Mouse (Mus musculus) T-helper 17 cell (primary cell): ENCODE data around the gene Runx2.

ENCODE experiments used
- in situ Hi-C, 2 experiments: fragments of 300-600 bp; cut with MboI, MseI; formaldehyde crosslinking; loops; 1 replicate in 1 of 2; 2 replicates in 1 of 2; pipeline ENCODE4 v1.15.1; 2025; ENCODE audit warnings: high pct_unique_total_duplicates in 2 of 2

Gene Runx2

DNA sequence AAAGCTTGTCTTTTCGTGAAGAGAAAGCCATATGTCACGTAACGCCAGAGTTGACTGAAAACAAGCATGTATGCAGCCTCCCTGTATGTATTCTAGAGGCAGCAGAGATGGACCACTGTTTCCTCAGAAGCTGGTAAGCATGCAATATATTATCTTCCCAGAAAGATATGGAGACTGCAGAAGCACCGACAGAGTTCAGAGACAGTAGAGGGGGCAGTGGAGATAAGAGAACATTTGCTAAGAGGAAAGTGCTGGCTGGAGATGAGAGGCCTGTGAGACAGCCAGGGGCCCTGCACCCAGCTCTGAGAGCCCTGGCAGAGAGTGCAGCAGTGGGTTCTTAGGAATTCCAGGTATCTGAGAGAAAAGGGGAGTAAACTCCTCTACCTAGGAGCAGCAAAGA is 182.3 kb downstream of the Runx2 start:
- in situ Hi-C loops: loop anchor here in 1 of 2 experiments (25.0 kb wide), 1 partner anchor 795 kb away; no protein-coding TSS in a partner anchor

DNA sequence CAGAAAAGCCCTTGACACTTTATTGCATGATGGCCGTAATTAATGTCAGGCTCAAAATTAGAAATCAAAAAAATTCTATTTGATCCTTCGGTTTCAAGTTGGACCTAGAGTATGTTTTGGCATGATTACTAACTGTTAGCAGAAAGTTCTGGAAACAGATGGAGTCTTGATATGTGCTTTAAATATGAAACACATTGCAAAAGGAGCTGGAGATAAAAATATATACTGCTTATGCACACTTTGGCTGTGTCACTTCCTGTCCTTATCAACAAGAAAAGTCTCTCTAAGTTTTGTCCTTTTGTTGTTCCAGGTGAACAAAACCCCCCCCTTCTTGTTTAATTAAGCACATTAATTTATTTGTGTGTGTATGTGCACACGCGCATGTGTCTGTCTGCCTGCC is 183.0 kb downstream of the Runx2 start:
- in situ Hi-C loops: loop anchor here in 1 of 2 experiments (25.0 kb wide), 1 partner anchor 794 kb away; no protein-coding TSS in a partner anchor

DNA sequence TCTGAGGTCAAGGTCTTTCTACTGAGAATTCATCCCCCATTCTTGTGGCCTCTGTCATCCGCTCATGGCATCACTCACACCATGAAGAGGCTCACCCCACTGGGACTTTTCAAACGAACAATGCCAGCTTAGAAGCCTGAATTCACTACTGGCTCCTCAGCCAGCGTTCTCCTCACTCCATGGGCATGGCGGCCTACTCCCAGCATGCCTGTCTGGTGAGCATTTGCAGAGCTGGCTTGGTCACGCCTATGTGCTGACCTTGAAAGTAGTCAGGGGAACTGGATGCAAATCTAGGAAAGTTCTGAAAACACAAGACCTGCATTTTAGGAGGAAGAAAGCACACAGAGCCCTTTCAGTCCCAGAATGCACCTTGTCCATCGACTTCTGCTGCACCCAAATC is 187.3 kb downstream of the Runx2 start:
- in situ Hi-C loops: loop anchor here in 1 of 2 experiments (25.0 kb wide), 1 partner anchor 790 kb away; no protein-coding TSS in a partner anchor

GRCm38 (mm10) chr17:44623707-44624106 is 190.9 kb downstream of the Runx2 start:
- in situ Hi-C loops: no loop called here

- in situ Hi-C loops: no loop called here
Observed at GRCm38 (mm10) chr17:44623271-44623670, 191.3 kb downstream of the Runx2 start.

DNA sequence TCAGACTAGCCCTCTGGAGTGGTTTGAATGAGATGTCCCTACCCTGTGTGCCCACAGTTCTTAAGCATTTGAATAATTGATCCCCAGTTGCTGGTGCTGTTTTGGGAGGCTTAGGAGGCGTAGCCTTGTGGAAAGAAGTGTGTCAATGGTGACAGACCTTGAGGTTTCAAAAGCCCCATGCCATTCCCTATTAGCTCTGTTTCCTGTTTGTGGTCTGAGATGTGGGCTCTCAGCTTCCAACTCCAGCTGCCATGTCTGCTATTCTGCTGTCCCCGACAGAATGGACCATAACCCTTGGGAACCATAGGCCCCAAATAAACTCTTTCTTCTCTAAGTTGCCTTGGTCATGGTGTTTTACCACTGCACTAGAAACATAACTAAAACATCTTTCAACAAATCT is 194.1 kb downstream of the Runx2 start:
- in situ Hi-C loops: no loop called here

GRCm38 (mm10) chr17:44618691-44619090 is 195.9 kb downstream of the Runx2 start:
- in situ Hi-C loops: no loop called here

DNA sequence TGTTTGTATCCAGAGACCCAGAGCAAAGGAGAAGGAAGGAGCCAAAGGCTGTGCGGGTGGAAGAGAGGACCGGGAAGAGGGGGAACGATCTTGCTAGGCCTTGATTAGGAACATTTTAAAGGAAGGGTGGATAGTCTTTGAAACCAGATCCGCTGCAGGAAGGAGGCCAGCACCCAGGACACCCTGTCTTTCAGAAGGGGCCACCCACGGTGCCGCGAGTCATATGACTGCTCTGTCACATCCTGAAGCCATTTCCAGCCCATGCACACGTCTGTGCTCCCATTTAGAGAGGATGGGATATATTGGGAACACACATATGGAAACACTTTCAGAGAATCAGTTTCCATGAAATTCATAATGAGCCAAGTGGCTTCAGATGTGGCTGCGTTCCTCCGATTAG is 196.4 kb downstream of the Runx2 start:
- in situ Hi-C loops: no loop called here

GRCm38 (mm10) chr17:44617741-44618140 is 196.9 kb downstream of the Runx2 start:
- in situ Hi-C loops: no loop called here

DNA sequence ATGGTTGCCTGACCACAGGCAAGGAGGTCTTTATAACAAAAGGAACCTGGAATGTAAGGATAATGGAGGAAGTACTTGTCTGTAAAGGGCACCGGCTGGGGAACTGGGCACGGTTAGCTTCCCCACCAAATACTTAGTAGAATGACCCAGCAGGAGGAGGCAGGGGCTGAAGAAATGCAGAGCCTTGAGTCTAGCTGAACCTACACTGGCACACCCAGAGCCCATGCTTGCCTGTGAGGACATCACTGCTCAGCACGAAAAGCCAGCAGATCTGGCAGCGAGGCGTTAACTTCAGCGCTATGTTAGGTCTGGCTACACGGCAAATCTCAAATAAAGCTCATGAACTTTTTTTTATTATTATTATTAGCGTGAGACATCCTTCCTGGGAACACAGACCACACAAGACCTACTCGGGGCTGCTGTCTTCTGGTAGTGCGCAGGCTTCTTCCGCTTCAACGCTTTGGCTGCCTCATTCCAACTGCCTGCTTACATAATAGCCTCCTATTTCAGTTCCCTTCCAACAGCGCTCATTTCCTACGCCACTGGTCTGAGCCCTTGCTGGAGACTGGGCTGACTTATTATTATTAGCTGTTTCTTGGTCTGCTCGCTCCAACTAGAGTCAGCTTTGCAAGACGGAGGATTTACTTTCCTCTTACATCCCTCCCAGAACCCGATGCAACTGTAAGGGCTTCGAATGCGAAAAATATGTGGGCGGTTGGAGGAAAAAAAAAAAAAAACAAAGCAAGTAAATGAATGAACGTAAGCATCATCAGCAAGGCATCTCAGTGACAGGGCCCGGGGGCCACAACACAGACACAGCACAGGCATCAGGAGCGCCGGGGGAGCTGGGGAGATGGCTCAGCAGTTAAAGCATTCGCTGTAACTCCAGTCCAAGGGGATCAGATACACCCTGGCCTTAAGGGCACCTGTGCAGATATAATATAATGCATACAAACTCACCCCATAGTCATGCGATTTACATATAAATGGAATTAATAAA is 200.6 kb downstream of the Runx2 start:
- in situ Hi-C loops: no loop called here

- in situ Hi-C loops: no loop called here
Observed at GRCm38 (mm10) chr17:44612641-44613040, 202.0 kb downstream of the Runx2 start.

GRCm38 (mm10) chr17:44612002-44612401 is 202.6 kb downstream of the Runx2 start:
- in situ Hi-C loops: no loop called here

DNA sequence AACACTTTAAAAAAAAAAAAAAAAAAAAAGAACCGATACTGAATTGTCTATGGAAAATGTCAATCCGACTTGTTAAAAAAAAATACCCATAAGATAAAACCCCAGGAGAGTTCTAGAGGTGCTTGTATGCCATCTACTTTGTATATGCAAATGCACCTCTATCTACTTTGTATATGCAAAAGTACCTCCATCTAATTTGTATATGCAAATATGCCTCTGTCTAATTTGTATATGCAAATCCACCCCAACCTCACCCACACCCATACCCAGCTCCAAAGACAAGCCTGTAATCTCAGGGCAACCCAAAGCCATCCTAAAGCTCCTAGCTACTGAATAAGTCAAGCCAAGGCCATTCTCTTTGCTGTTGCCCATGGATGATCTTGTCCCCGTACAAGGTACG is 203.1 kb downstream of the Runx2 start:
- in situ Hi-C loops: no loop called here

- in situ Hi-C loops: no loop called here
Observed at GRCm38 (mm10) chr17:44610828-44611227, 203.8 kb downstream of the Runx2 start.

GRCm38 (mm10) chr17:44609897-44610641 is 204.5 kb downstream of the Runx2 start:
- in situ Hi-C loops: no loop called here

GRCm38 (mm10) chr17:44609356-44609755 is 205.2 kb downstream of the Runx2 start:
- in situ Hi-C loops: no loop called here

DNA sequence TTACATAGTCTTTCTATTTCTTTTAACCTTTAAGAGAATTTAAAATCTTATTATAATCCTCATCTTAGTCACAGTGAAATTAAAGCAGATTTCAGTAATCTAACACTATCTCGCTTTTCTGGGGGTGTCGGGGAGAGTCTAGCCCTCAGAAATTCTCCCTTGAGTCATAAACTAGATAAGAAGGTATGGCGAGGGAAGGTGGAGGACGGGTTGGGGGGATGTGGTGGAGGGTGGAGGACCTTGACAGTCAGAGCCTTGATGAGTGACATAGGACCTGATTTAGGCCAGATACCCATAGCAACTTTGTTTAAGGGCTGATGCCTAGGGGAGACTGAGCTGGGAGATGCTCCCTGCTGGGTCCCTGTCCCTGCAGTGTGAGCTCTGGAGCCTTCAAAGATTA is 205.7 kb downstream of the Runx2 start:
- in situ Hi-C loops: no loop called here

DNA sequence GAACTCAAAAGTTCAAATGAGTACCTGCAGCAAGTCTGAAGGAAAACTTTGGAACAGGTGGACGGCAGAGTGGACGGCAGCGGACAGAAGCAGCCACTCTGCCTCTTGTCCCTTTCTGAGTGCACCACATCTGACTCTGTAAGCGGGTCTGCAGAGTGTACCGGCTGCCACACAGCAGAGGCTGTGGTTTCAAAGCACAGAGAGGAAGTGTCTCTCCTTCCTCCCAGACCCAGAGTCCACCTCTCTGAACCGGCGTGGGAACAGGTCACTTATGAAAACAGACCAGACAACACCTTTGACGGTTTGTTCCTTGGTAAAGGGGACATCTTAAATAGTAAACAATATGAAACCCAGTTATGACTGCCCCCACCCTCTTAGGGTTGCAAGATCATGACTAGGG is 207.2 kb downstream of the Runx2 start:
- in situ Hi-C loops: no loop called here

GRCm38 (mm10) chr17:44606245-44606644 is 208.4 kb downstream of the Runx2 start:
- in situ Hi-C loops: no loop called here

- in situ Hi-C loops: no loop called here
Observed at GRCm38 (mm10) chr17:44605749-44606148, 208.8 kb downstream of the Runx2 start.

- in situ Hi-C loops: no loop called here
Observed at GRCm38 (mm10) chr17:44603170-44603569, 211.4 kb downstream of the Runx2 start.

GRCm38 (mm10) chr17:44601317-44602021 is 213.1 kb downstream of the Runx2 start:
- in situ Hi-C loops: no loop called here
